Mouse (Mus musculus): ENCODE data around the gene Irak3. TPM values are rescaled to one million over a fixed set of nuclear protein-coding genes. Genes with fewer than 3 reads are reported as not detected.

Irak3 gene
- polyA plus RNA-seq, 1 experiment: 0.26 TPM

DNA sequence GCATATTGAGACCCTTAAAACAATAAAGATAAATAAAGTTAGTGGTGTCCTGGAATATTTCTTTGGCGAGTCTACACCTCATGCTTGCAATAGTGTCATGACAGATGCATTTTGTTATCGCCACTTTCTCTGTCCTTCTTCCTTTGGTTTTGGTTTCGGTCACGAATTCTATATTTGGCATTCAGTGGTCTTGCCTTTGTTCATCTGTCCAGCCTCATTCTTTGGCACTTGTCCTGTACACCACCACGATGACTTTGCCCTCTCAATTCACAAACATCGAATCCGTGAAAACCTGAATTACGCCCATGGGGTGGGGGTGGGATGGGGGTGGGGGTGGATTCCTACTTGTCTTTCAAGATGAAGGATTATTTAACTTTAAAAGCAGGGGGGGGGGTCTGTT lies 6.1 kb upstream of the Irak3 start:
- no peaks in the 10 kb centered on the region for H3K36me3 ChIP-seq (ENCODE audit: control insufficient read depth, insufficient read depth)
- H3K4me3 ChIP-seq: peak overlapping the region; percentile 88
- no peak overlapping the region for H3ac ChIP-seq (ENCODE audit: control insufficient read depth, insufficient read length)
- no peak overlapping the region for H3K4me2 ChIP-seq (ENCODE audit: low read depth)
- no peak for TF ChIP-seq MAX (IDR thresholded peaks at IDR 0.05; ENCODE audit: low read depth)
- TF ChIP-seq SRF (IDR thresholded peaks at IDR 0.05; ENCODE audit: control insufficient read depth, insufficient read length, low read depth): no peak
- no peak for TF ChIP-seq REST (IDR thresholded peaks at IDR 0.05; ENCODE audit: insufficient read depth, insufficient read length)
- TF ChIP-seq POLR2AphosphoS2 (IDR thresholded peaks at IDR 0.05; ENCODE audit: insufficient read length, low read depth): no peak
- TF ChIP-seq TCF3 (IDR thresholded peaks at IDR 0.05; ENCODE audit: insufficient read length, low read depth): no peak
- TF ChIP-seq CEBPB (IDR thresholded peaks at IDR 0.05; ENCODE audit: insufficient read depth, poor library complexity, severe bottlenecking): no peak
- no peak for TF ChIP-seq TCF12 (IDR thresholded peaks at IDR 0.05; ENCODE audit: insufficient read depth, poor library complexity, severe bottlenecking)
- TF ChIP-seq E2F4 (IDR thresholded peaks at IDR 0.05; ENCODE audit: insufficient read depth): no peak
- no peak for TF ChIP-seq POLR2A (IDR thresholded peaks at IDR 0.05; ENCODE audit: insufficient read length, low read depth)
- no peak for TF ChIP-seq MYOG (IDR thresholded peaks at IDR 0.05; ENCODE audit: control insufficient read depth in 1 of 3, insufficient read depth in 1 of 3, insufficient read length in 2 of 3, low read depth in 2 of 3)
- no peak for TF ChIP-seq USF1 (IDR thresholded peaks at IDR 0.05; ENCODE audit: low read depth)
- no peak for TF ChIP-seq MYOD1 (IDR thresholded peaks at IDR 0.05; ENCODE audit: control insufficient read depth in 1 of 3, insufficient read length in 2 of 3, low read depth in 2 of 3)
- H3K27me3 ChIP-seq (ENCODE audit: control insufficient read depth, insufficient read depth, insufficient read length): no peaks in the 10 kb centered on the region
- H3K79me2 ChIP-seq (ENCODE audit: control insufficient read depth, insufficient read depth): peaks cover 26% of the 10 kb centered on the region

DNA sequence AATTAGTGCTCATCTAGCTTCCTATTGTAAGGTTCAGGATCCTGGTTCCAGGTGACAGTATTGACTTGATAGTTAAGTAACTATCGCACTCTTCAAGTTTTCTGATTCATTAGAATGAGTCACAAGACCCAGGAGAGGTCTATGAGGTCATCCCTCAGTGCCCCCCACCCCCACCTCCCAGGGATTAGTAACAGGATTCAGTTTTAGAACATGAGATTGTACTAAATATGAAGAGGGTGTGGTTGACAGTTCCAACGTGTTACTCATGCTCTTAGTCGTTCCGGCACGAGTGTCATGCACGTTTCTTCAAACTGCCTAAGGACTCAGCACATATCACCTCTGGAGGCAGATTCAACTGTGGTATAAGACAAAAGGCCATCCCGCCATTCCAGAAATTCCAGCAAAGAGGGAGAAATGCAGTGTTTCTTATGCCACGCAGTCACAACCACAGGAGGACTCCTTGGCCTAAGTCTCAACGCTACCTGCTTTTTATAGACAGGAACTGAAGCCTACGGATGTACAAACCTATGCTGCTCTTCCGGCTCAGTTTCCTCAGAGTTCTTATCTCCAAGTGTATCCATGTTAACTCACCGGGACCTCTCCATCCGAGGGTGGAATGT lies 2.8 kb upstream of the Irak3 start:
- Histone ChIP-seq H3K36me3 (ENCODE audit: control insufficient read depth, insufficient read depth) (no peaks in the 10 kb centered on the region), H3K27me3 (ENCODE audit: control insufficient read depth, insufficient read depth, insufficient read length) (no peaks in the 10 kb centered on the region), H3ac (ENCODE audit: control insufficient read depth, insufficient read length) (no peak overlapping the region), H3K79me2 (ENCODE audit: control insufficient read depth, insufficient read depth) (peaks cover 9% of the 10 kb centered on the region), H3K4me2 (ENCODE audit: low read depth) (peak overlapping the region; percentile 42), H3K4me3 (no peak overlapping the region)
- TF ChIP-seq TCF12 (IDR thresholded peaks at IDR 0.05; ENCODE audit: insufficient read depth, poor library complexity, severe bottlenecking): no peak
- TF ChIP-seq TCF3 (IDR thresholded peaks at IDR 0.05; ENCODE audit: insufficient read length, low read depth): no peak
- TF ChIP-seq MYOG (IDR thresholded peaks at IDR 0.05; ENCODE audit: control insufficient read depth in 1 of 3, insufficient read depth in 1 of 3, insufficient read length in 2 of 3, low read depth in 2 of 3): no peak
- no peak for TF ChIP-seq MAX (IDR thresholded peaks at IDR 0.05; ENCODE audit: low read depth)
- TF ChIP-seq SRF (IDR thresholded peaks at IDR 0.05; ENCODE audit: control insufficient read depth, insufficient read length, low read depth): no peak
- TF ChIP-seq MYOD1 (IDR thresholded peaks at IDR 0.05; ENCODE audit: control insufficient read depth in 1 of 3, insufficient read length in 2 of 3, low read depth in 2 of 3): no peak
- TF ChIP-seq CEBPB (IDR thresholded peaks at IDR 0.05; ENCODE audit: insufficient read depth, poor library complexity, severe bottlenecking): no peak
- TF ChIP-seq POLR2A (IDR thresholded peaks at IDR 0.05; ENCODE audit: insufficient read length, low read depth): no peak
- TF ChIP-seq POLR2AphosphoS2 (IDR thresholded peaks at IDR 0.05; ENCODE audit: insufficient read length, low read depth): no peak
- TF ChIP-seq E2F4 (IDR thresholded peaks at IDR 0.05; ENCODE audit: insufficient read depth): no peak
- no peak for TF ChIP-seq USF1 (IDR thresholded peaks at IDR 0.05; ENCODE audit: low read depth)
- no peak for TF ChIP-seq REST (IDR thresholded peaks at IDR 0.05; ENCODE audit: insufficient read depth, insufficient read length)

DNA sequence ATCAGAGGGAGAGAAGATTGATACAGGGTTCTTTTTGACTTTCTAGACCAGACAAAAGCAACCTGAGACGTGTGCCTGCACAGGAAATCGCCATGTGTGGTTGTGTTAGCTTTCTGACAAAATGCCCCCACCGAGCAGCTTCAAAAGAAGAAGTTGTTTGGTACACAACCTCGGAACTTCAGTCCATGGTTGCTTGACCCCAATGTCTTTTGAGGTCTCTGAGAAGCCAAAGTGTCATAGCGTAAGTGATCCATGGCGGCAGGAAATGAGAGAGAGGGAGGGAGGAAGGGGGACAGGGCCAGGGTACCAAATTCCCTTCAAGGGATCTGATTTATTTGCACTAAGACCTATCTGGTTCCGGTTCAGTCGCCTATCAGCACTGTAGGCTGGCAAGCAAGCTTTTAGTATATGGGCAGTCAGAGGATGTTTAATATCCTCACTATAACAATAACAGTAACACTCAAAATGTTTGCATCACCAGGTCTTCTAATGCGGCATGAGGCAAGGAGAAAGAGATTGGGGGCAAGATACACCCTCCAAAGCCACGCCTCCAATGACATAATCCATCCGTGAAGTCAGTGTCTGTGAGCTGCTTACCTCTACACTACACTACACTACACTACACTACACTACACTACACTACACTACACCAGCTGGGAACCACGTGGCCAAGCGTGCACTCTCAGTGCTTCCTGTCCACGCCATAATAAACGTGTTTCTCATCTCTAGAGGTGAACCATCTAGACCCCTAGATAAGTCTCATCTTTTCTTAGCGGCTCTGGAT lies 729 bp upstream of the Irak3 start:
- TF ChIP-seq TCF12 (IDR thresholded peaks at IDR 0.05; ENCODE audit: insufficient read depth, poor library complexity, severe bottlenecking) (no peak), SRF (IDR thresholded peaks at IDR 0.05; ENCODE audit: control insufficient read depth, insufficient read length, low read depth) (no peak), MYOD1 (IDR thresholded peaks at IDR 0.05; ENCODE audit: control insufficient read depth in 1 of 3, insufficient read length in 2 of 3, low read depth in 2 of 3) (no peak), E2F4 (IDR thresholded peaks at IDR 0.05; ENCODE audit: insufficient read depth) (no peak), USF1 (IDR thresholded peaks at IDR 0.05; ENCODE audit: low read depth) (no peak), POLR2AphosphoS2 (IDR thresholded peaks at IDR 0.05; ENCODE audit: insufficient read length, low read depth) (no peak), TCF3 (IDR thresholded peaks at IDR 0.05; ENCODE audit: insufficient read length, low read depth) (no peak)
- Histone ChIP-seq H3K4me3 (peak overlapping the region; percentile 24), H3K4me2 (ENCODE audit: low read depth) (no peak overlapping the region)

DNA sequence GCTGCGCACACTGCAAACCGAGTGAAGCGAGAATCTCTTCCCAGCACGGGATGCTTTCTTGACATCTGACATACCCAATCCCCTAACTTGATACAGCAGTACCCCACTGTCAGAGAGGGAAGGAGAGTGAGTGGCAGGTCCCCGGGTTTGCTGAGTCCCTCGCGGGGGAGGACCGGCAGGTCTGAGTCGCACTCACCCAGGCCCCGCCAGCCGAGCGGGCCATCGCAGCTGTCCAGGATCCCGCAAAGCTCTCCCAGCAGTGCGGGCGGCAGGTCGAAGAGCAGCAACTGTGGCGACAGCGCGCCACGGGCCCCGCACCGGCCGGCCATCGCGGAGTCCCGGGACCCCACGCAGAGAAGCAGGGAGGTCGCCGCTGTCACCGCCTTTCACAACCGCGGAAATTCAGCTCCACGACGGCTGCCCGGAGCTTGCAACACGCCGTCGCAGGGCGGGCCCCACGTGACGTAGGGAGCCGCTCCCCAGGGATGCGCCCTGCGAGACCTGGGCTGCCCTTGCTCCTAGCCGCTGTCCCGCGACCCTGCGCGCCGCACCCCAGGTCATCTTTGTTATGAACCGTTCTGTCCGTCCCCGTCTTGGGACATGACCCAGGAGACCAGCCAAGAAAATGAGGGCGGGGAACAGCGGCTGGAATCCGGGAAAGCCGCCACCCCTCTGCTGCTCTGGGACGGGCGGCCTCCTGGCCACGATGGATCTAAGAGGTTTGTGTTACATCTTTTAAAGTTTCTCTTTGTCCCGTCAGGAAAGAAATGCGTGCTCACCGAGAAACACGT lies 604 bp downstream of the Irak3 start, which contains the start of gene Tmbim4:
Gene Tmbim4 (plus strand): TSS at position 460 of the 791 bp plus-strand sequence.
- no peaks in the 10 kb centered on the region for H3K27me3 ChIP-seq (ENCODE audit: control insufficient read depth, insufficient read depth, insufficient read length)
- peak within 1 kb of the TSS; percentile 24 for H3K4me3 ChIP-seq

More for the DNA sequence above, 729 bp upstream of the Irak3 start:
- Histone ChIP-seq H3K27me3 (ENCODE audit: control insufficient read depth, insufficient read depth, insufficient read length) (no peaks in the 10 kb centered on the region), H3ac (ENCODE audit: control insufficient read depth, insufficient read length) (no peak overlapping the region), H3K36me3 (ENCODE audit: control insufficient read depth, insufficient read depth) (no peaks in the 10 kb centered on the region), H3K79me2 (ENCODE audit: control insufficient read depth, insufficient read depth) (no peaks in the 10 kb centered on the region)

More for the DNA sequence above, 604 bp downstream of the Irak3 start, which contains the start of gene Tmbim4:
- TF ChIP-seq TCF3 (IDR thresholded peaks at IDR 0.05; ENCODE audit: insufficient read length, low read depth): no peak
- peak; percentile 47 for TF ChIP-seq POLR2A (IDR thresholded peaks at IDR 0.05; ENCODE audit: insufficient read length, low read depth)
- no peak for TF ChIP-seq CEBPB (IDR thresholded peaks at IDR 0.05; ENCODE audit: insufficient read depth, poor library complexity, severe bottlenecking)
- peak in 1 of 3 experiments; percentile 15 for TF ChIP-seq MYOG (IDR thresholded peaks at IDR 0.05; ENCODE audit: control insufficient read depth in 1 of 3, insufficient read depth in 1 of 3, insufficient read length in 2 of 3, low read depth in 2 of 3)
- no peak for TF ChIP-seq E2F4 (IDR thresholded peaks at IDR 0.05; ENCODE audit: insufficient read depth)
- no peak for TF ChIP-seq USF1 (IDR thresholded peaks at IDR 0.05; ENCODE audit: low read depth)
- no peak for TF ChIP-seq SRF (IDR thresholded peaks at IDR 0.05; ENCODE audit: control insufficient read depth, insufficient read length, low read depth)
- TF ChIP-seq MAX (IDR thresholded peaks at IDR 0.05; ENCODE audit: low read depth): no peak
- no peak for TF ChIP-seq POLR2AphosphoS2 (IDR thresholded peaks at IDR 0.05; ENCODE audit: insufficient read length, low read depth)
- TF ChIP-seq MYOD1 (IDR thresholded peaks at IDR 0.05; ENCODE audit: control insufficient read depth in 1 of 3, insufficient read length in 2 of 3, low read depth in 2 of 3): no peak
- no peak for TF ChIP-seq TCF12 (IDR thresholded peaks at IDR 0.05; ENCODE audit: insufficient read depth, poor library complexity, severe bottlenecking)
- H3K79me2 ChIP-seq (ENCODE audit: control insufficient read depth, insufficient read depth): no peaks in the 10 kb centered on the region
- peak within 1 kb of the TSS; percentile 76 for H3K4me2 ChIP-seq (ENCODE audit: low read depth)
- no peaks in the 10 kb centered on the region for H3K36me3 ChIP-seq (ENCODE audit: control insufficient read depth, insufficient read depth)
- H3ac ChIP-seq (ENCODE audit: control insufficient read depth, insufficient read length): no peak within 1 kb of the TSS
